Mouse (Mus musculus) frontal cortex, postnatal 14 days (tissue): ENCODE results near the gene Tagln2.

Source experiments
- DNase-seq, 2 experiments: peaks; one replicate each; pipeline ENCODE4 v3.0.0; 2022; ENCODE audit warnings: low spot score in 2 of 2

Tagln2 gene

GRCm38 (mm10) chr1:172499765-172500441 is at the start of gene Tagln2:
Gene Tagln2, plus strand, starts transcription at chr1:172500047.
- no peak for DNase-seq

GRCm38 (mm10) chr1:172450226-172450625 is 49.6 kb upstream of the Tagln2 start:
- DNase-seq = no peak

GRCm38 (mm10) chr1:172450848-172451470 is 48.9 kb upstream of the Tagln2 start:
- no peak for DNase-seq

- DNase-seq = no peak
Measured at GRCm38 (mm10) chr1:172452911-172453310, 46.9 kb upstream of the Tagln2 start.

- DNase-seq = no peak
Measured at GRCm38 (mm10) chr1:172453810-172454209, 46.0 kb upstream of the Tagln2 start.

- DNase-seq = no peak
Measured at GRCm38 (mm10) chr1:172455416-172455815, 44.4 kb upstream of the Tagln2 start.

GRCm38 (mm10) chr1:172456001-172456677 is 43.7 kb upstream of the Tagln2 start:
- no peak for DNase-seq

GRCm38 (mm10) chr1:172457196-172457595 is 42.7 kb upstream of the Tagln2 start:
- no peak for DNase-seq

- DNase-seq = no peak
Measured at GRCm38 (mm10) chr1:172458041-172458440, 41.8 kb upstream of the Tagln2 start.

GRCm38 (mm10) chr1:172461602-172462001 is 38.2 kb upstream of the Tagln2 start:
- no peak for DNase-seq

GRCm38 (mm10) chr1:172462534-172462933 is 37.3 kb upstream of the Tagln2 start:
- DNase-seq = no peak

GRCm38 (mm10) chr1:172463387-172464333 is 36.2 kb upstream of the Tagln2 start:
- no peak for DNase-seq

- DNase-seq = no peak
Measured at GRCm38 (mm10) chr1:172468301-172468877, 31.5 kb upstream of the Tagln2 start.

GRCm38 (mm10) chr1:172469373-172469772 is 30.5 kb upstream of the Tagln2 start:
- no peak for DNase-seq

GRCm38 (mm10) chr1:172469810-172470448 is 29.9 kb upstream of the Tagln2 start:
- DNase-seq = no peak

- no peak for DNase-seq
Measured at GRCm38 (mm10) chr1:172472909-172473308, 26.9 kb upstream of the Tagln2 start.

- DNase-seq = no peak
Measured at GRCm38 (mm10) chr1:172474196-172474595, 25.7 kb upstream of the Tagln2 start.

- DNase-seq = no peak
Measured at GRCm38 (mm10) chr1:172475054-172475741, 24.6 kb upstream of the Tagln2 start, which contains the start of gene Slamf9. Gene Slamf9, plus strand, starts transcription at chr1:172475358.

- no peak for DNase-seq
Measured at GRCm38 (mm10) chr1:172478020-172478419, 21.8 kb upstream of the Tagln2 start.

GRCm38 (mm10) chr1:172480376-172480775 is 19.5 kb upstream of the Tagln2 start:
- no peak for DNase-seq
